Mouse (Mus musculus): Measurements from ENCODE around the gene Aurkaip1.

The Aurkaip1 gene

GRCm38 (mm10) chr4:155851368-155851767, 20.3 kb downstream of the Aurkaip1 start:
- DNase-seq (ENCODE audit: low spot score in 2 of 2): no peak

GRCm38 (mm10) chr4:155851951-155852411, 20.9 kb downstream of the Aurkaip1 start:
- no peak for DNase-seq (ENCODE audit: low spot score in 2 of 2)

- no peak for DNase-seq (ENCODE audit: low spot score in 2 of 2)
Measured at GRCm38 (mm10) chr4:155853421-155853820, 22.3 kb downstream of the Aurkaip1 start.

GRCm38 (mm10) chr4:155854991-155855390, 23.9 kb downstream of the Aurkaip1 start:
- DNase-seq (ENCODE audit: low spot score in 2 of 2): no peak

- DNase-seq (ENCODE audit: low spot score in 2 of 2): no peak
Measured at GRCm38 (mm10) chr4:155856071-155856470, 25.0 kb downstream of the Aurkaip1 start.

GRCm38 (mm10) chr4:155856881-155857280, 25.8 kb downstream of the Aurkaip1 start:
- no peak for DNase-seq (ENCODE audit: low spot score in 2 of 2)

- peak in 1 of 2 experiments; percentile 37 for DNase-seq (ENCODE audit: low spot score in 2 of 2)
Measured at GRCm38 (mm10) chr4:155859318-155859717, 28.2 kb downstream of the Aurkaip1 start.

GRCm38 (mm10) chr4:155861787-155862186, 30.7 kb downstream of the Aurkaip1 start:
- no peak for DNase-seq (ENCODE audit: low spot score in 2 of 2)

GRCm38 (mm10) chr4:155863001-155863400, 31.9 kb downstream of the Aurkaip1 start, which contains the start of gene Tas1r3:
TSS of gene Tas1r3 (minus strand) at chr4:155863362.
- DNase-seq (ENCODE audit: low spot score in 2 of 2): no peak

- DNase-seq (ENCODE audit: low spot score in 2 of 2): no peak
Measured at GRCm38 (mm10) chr4:155868614-155869298, 37.7 kb downstream of the Aurkaip1 start.

GRCm38 (mm10) chr4:155869317-155870033, 38.4 kb downstream of the Aurkaip1 start, which contains the start of the genes Cptp and Ints11:
TSS of gene Cptp (minus strand) at chr4:155869440.
TSS of gene Ints11 (plus strand) at chr4:155869546.
- peak; percentile 90 to 95 for DNase-seq (ENCODE audit: low spot score in 2 of 2)

GRCm38 (mm10) chr4:155871404-155871803, 40.3 kb downstream of the Aurkaip1 start:
- no peak for DNase-seq (ENCODE audit: low spot score in 2 of 2)

All from cerebellum, postnatal 4 days (tissue).